Mouse (Mus musculus) cortical plate, adult 2 months (tissue): ENCODE data around the gene Siglecg.

ENCODE experiments used
- CTCF ChIP-seq: fragments of 200-500 bp; IDR thresholded peaks from 2 replicates; pipeline ENCODE4 v1.5.1; 2011; ENCODE audit warnings: mild to moderate bottlenecking, control low read depth, low read length; ENCODE audit not compliant: insufficient read depth; ENCODE audit errors: extremely low read depth
- POLR2A ChIP-seq: fragments of 200-500 bp; IDR thresholded peaks from 2 replicates; pipeline ENCODE4 v1.6.1; 2011; ENCODE audit warnings: mild to moderate bottlenecking, low read length, control low read depth; ENCODE audit not compliant: insufficient read depth; ENCODE audit errors: extremely low read depth

DNA sequence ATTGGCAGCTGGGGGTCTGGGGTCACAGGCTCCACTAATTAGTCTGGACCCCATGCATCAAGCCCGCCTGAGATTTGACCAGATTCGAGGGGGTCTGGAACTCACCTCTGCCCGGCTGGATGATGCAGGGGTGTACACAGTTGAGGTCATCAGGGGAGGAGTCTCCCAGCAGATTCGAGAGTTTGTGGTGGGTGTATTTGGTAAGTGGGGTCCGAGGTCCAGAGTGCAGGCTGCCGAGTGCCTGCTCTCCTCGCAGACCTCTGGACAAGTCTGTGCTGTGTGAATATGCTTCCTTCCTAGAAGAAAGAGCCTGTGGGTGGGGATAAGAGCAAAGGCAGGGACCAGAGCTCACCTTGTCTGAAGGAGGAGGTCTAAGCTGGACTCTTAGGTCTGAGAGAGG is 56.0 kb downstream of the Siglecg start:
- no peak for TF ChIP-seq POLR2A
- no peak for TF ChIP-seq CTCF
